24 mouse cellular contexts compared by ENCODE assay signal in genomic region chr15:86199482-86199881, GRCm38 (mm10). TPM values are rescaled to one million over a fixed set of nuclear protein-coding genes. Genes with fewer than 3 reads are reported as not detected.
DNase-seq lines count a peak whose midpoint lies in the region; ATAC-seq and TF ChIP-seq lines count a peak whose summit lies in the region.
"Had no signal": no experiment of that assay in that cellular context is flagged by ENCODE, and none has a peak within 500 bp of the region (broad histone marks: within the 10 kb centered on the region; RNA-seq: fewer than 3 reads in every experiment).

No protein-coding gene starts in this region.

- no peak overlapping the region for H3K27ac ChIP-seq in heart, embryonic 10.5 days
- 0 out of 2 replicates have a peak overlapping the region, but pooled peaks have one; percentile 42 for H3K27ac ChIP-seq in kidney, postnatal 0 days
- H3K27ac ChIP-seq in olfactory bulb, adult 2 months (ENCODE audit: insufficient read depth, low read depth, low read length) = peak overlapping the region; percentile 62
- H3K27ac ChIP-seq: embryonic facial prominence, embryonic 10.5 days; embryonic facial prominence, embryonic 13.5 days; forebrain, embryonic 12.5 days; forebrain, embryonic 15.5 days; hindbrain, embryonic 12.5 days; hindbrain, embryonic 15.5 days had no signal

- H3K4me3 ChIP-seq in heart, embryonic 10.5 days = no peak overlapping the region
- H3K4me3 ChIP-seq in kidney, postnatal 0 days (replicated peaks; ENCODE audit: low read depth, low read length) = no peak overlapping the region
- H3K4me3 ChIP-seq in megakaryocyte, embryonic 14.5 days (replicated peaks) = peak overlapping the region; percentile 29
- no peak overlapping the region for H3K4me3 ChIP-seq in olfactory bulb, adult 2 months (ENCODE audit: insufficient read depth, low read depth, low read length)
- H3K4me3 ChIP-seq: embryonic facial prominence, embryonic 10.5 days; embryonic facial prominence, embryonic 13.5 days; erythroblast, embryonic 14.5 days; forebrain, embryonic 12.5 days; forebrain, embryonic 15.5 days; hindbrain, embryonic 12.5 days; hindbrain, embryonic 15.5 days had no signal

- WGBS in heart, embryonic 10.5 days = 73% methylated on average over 4 of the region's 4 CpGs
- WGBS in kidney, postnatal 0 days = 66% methylated on average over 4 of the region's 4 CpGs
- 71% methylated on average over 4 of the region's 4 CpGs for WGBS in olfactory bulb, adult 2 months

- no peak for ATAC-seq in kidney, postnatal 0 days (replicated peaks; ENCODE audit: low FRiP score, low read depth)
- no peak for ATAC-seq in megakaryocyte, adult 5-6 weeks (ENCODE audit: poor library complexity, severe bottlenecking)
- ATAC-seq: forebrain, embryonic 15.5 days; Patski had no signal

- H3K4me2 ChIP-seq in kidney, postnatal 0 days (ENCODE audit: low read length) = no peak overlapping the region
- H3K4me2 ChIP-seq: embryonic facial prominence, embryonic 13.5 days; forebrain, embryonic 12.5 days; forebrain, embryonic 15.5 days; hindbrain, embryonic 12.5 days; hindbrain, embryonic 15.5 days had no signal

- DNase-seq in heart, embryonic 10.5 days (ENCODE audit: low spot score) = peak; percentile 56
- DNase-seq in heart, adult 18-20 months = no peak
- no peak for DNase-seq in kidney, postnatal 0 days (ENCODE audit: low spot score)
- DNase-seq in kidney, adult 18-20 months = no peak
- DNase-seq: adrenal gland, postnatal 10 days; adrenal gland, postnatal 36 days; B cell, adult 2 months; cerebellum, adult 11 months; cerebellum, postnatal 25 days; embryo, embryonic 11 days; gastrocnemius, postnatal 10 days; gastrocnemius, postnatal 36 days had no signal

- TF ChIP-seq CTCF in kidney, postnatal 0 days (IDR thresholded peaks at IDR 0.05; ENCODE audit: low read depth) = no peak
- no peak for TF ChIP-seq CTCF in olfactory bulb, adult 2 months (IDR thresholded peaks at IDR 0.05; ENCODE audit: insufficient read depth, low read depth, low read length)

- no peak overlapping the region for H3K9ac ChIP-seq in kidney, postnatal 0 days (ENCODE audit: low read depth, low read length)
- H3K9ac ChIP-seq: embryonic facial prominence, embryonic 13.5 days; forebrain, embryonic 12.5 days; forebrain, embryonic 15.5 days; hindbrain, embryonic 12.5 days; hindbrain, embryonic 15.5 days had no signal

- no peaks in the 10 kb centered on the region for H3K36me3 ChIP-seq in heart, embryonic 10.5 days
- H3K36me3 ChIP-seq in kidney, postnatal 0 days (ENCODE audit: insufficient read depth, low read length) = no peaks in the 10 kb centered on the region
- H3K36me3 ChIP-seq in megakaryocyte, embryonic 14.5 days (replicated peaks; ENCODE audit: low read length) = peaks cover 7% of the 10 kb centered on the region
- H3K36me3 ChIP-seq: embryonic facial prominence, embryonic 10.5 days; embryonic facial prominence, embryonic 13.5 days; forebrain, embryonic 12.5 days; forebrain, embryonic 15.5 days; G1E; hindbrain, embryonic 12.5 days; hindbrain, embryonic 15.5 days had no signal

- no peak for TF ChIP-seq POLR2A in olfactory bulb, adult 2 months (IDR thresholded peaks at IDR 0.05; ENCODE audit: insufficient read depth, low read depth, low read length)

- peaks cover 32% of the 10 kb centered on the region for H3K27me3 ChIP-seq in heart, embryonic 10.5 days (ENCODE audit: insufficient read depth, poor library complexity, severe bottlenecking)
- no peaks in the 10 kb centered on the region for H3K27me3 ChIP-seq in kidney, postnatal 0 days (ENCODE audit: insufficient read depth, low read length)
- no peaks in the 10 kb centered on the region for H3K27me3 ChIP-seq in megakaryocyte, embryonic 14.5 days (replicated peaks)
- H3K27me3 ChIP-seq: embryonic facial prominence, embryonic 13.5 days; forebrain, embryonic 12.5 days; forebrain, embryonic 15.5 days; hindbrain, embryonic 12.5 days; hindbrain, embryonic 15.5 days; Patski had no signal

- no peaks in the 10 kb centered on the region for H3K9me3 ChIP-seq in heart, embryonic 10.5 days
- H3K9me3 ChIP-seq in kidney, postnatal 0 days (replicated peaks; ENCODE audit: low read length) = no peaks in the 10 kb centered on the region
- no peaks in the 10 kb centered on the region for H3K9me3 ChIP-seq in megakaryocyte, embryonic 14.5 days
- H3K9me3 ChIP-seq: embryonic facial prominence, embryonic 13.5 days; forebrain, embryonic 12.5 days; forebrain, embryonic 15.5 days; hindbrain, embryonic 12.5 days; hindbrain, embryonic 15.5 days had no signal

- H3K4me1 ChIP-seq in heart, embryonic 10.5 days = peaks cover 23% of the 10 kb centered on the region
- H3K4me1 ChIP-seq in kidney, postnatal 0 days (replicated peaks; ENCODE audit: insufficient read depth, low read length) = peaks cover 32% of the 10 kb centered on the region
- peaks cover 80% of the 10 kb centered on the region for H3K4me1 ChIP-seq in megakaryocyte, embryonic 14.5 days
- peaks cover 22% of the 10 kb centered on the region for H3K4me1 ChIP-seq in olfactory bulb, adult 2 months (ENCODE audit: control insufficient read depth, insufficient read depth, low read length)
- H3K4me1 ChIP-seq: forebrain, embryonic 15.5 days; hindbrain, embryonic 15.5 days had no signal

RNA-seq across cellular contexts. Expression of gene Cerk, which starts 13.5 kb away (rescaled TPM):
- 8.3 and 10.3 TPM in 2 replicates for polyA plus RNA-seq in heart, embryonic 10.5 days (2016; fragmentation: Nextera tagmentation; extraction: Ambion mirVana)
- 10 to 100 TPM; 29.2 to 32.0 TPM for total RNA-seq in heart, adult 18-20 months (2021)
- polyA plus RNA-seq in kidney, postnatal 0 days (2015; fragmentation: Nextera tagmentation; extraction: Ambion mirVana) = 9.4 and 10.6 TPM in 2 replicates
- 52.5 and 70.1 TPM in 2 replicates for polyA plus RNA-seq in megakaryocyte, embryonic 14.5 days (2012; ENCODE audit: insufficient read depth, low replicate concordance)
- total RNA-seq in megakaryocyte, adult 5-6 weeks (2015) = 22.7 and 24.4 TPM in 2 replicates
- total RNA-seq in megakaryocyte, adult 5-6 weeks (2017) = 35.4 and 41.2 TPM in 2 replicates
- 113 TPM in 1 of 2 replicates, not detected in the other for polyA plus RNA-seq in olfactory bulb, adult 2 months (2012; ENCODE audit: insufficient read depth, insufficient read length, low replicate concordance, missing spikeins)

RNA-seq across cellular contexts. Expression of gene Tbc1d22a, which starts 14.8 kb away (rescaled TPM):
- polyA plus RNA-seq in heart, embryonic 10.5 days (2016; fragmentation: Nextera tagmentation; extraction: Ambion mirVana) = 9.5 and 11.6 TPM in 2 replicates
- total RNA-seq in heart, adult 18-20 months (2021) = 10 to 100 TPM; 25.7 to 26.0 TPM
- polyA plus RNA-seq in kidney, postnatal 0 days (2015; fragmentation: Nextera tagmentation; extraction: Ambion mirVana) = 12.7 and 14.0 TPM in 2 replicates
- 14.3 and 16.7 TPM in 2 replicates for polyA plus RNA-seq in megakaryocyte, embryonic 14.5 days (2012; ENCODE audit: insufficient read depth, low replicate concordance)
- 12.9 and 13.3 TPM in 2 replicates for total RNA-seq in megakaryocyte, adult 5-6 weeks (2015)
- 19.0 and 24.1 TPM in 2 replicates for total RNA-seq in megakaryocyte, adult 5-6 weeks (2017)
- polyA plus RNA-seq in olfactory bulb, adult 2 months (2012; ENCODE audit: insufficient read depth, insufficient read length, low replicate concordance, missing spikeins) = not detected in 2 replicates
